Mouse (Mus musculus): ENCODE data around the gene Mdm2. TPM values are rescaled to one million over a fixed set of nuclear protein-coding genes. Genes with fewer than 3 reads are reported as not detected.

Gene Mdm2
- total and polyA plus RNA-seq, 2 experiments = 18.2 to 24.6 TPM

DNA sequence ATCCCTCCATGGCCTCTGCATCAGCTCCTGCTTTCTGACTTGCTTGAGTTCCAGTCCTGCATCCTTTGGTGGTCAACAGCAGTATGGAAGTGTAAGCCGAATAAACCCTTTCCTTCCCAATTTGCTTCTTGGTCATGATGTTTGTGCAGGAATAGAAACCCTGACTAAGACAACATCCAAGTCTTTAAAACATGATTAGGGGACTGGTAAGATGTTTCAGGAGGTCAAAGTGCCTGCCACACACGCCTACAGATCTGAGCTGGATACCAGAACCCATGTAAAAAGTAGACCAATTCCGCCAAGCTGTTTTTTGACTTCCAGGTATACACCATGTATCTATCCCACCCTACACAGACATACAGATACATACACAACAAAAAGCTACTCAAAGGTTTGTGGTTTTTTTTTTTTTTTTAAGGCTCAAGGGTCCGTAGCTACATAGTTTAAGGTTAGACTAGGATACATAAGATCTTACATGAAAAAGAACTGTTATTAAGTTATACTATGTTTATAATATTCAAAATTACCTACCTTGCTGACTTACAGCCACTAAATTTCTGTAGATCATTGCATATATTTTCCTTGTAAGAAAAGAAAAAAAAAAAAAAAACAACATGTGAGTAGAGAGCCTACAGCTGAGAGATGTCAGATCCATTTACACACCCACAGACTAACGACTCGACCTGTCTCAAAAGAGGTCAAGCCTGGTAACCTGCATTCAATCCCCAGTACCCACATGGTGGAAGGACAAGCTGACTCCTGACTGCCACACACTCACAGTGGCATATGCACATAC lies 9.3 kb downstream of the Mdm2 start:
- TF ChIP-seq POLR2A (IDR thresholded peaks at IDR 0.05; ENCODE audit: extremely low read depth, insufficient read depth, low read length) = no peak
- no peak for TF ChIP-seq CTCF (IDR thresholded peaks at IDR 0.05; ENCODE audit: low read depth, low read length)
- no peaks in the 10 kb centered on the region for H3K27me3 ChIP-seq (ENCODE audit: control insufficient read depth, insufficient read depth, low read length)
- H3K4me1 ChIP-seq (ENCODE audit: control insufficient read depth, insufficient read depth, low read length) = peaks cover 2% of the 10 kb centered on the region; the same call in 1 of the 2 replicates
- H3K9ac ChIP-seq (ENCODE audit: low read depth, low read length) = no peak overlapping the region
- no peak for DNase-seq (ENCODE audit: extremely low read depth, low read depth, low spot score)
- H3K27ac ChIP-seq (replicated peaks; ENCODE audit: insufficient read depth, low read depth, low read length) = no peak overlapping the region
- H3K36me3 ChIP-seq (ENCODE audit: control insufficient read depth, insufficient read depth, low read length) = peaks cover 74% of the 10 kb centered on the region
- H3K4me3 ChIP-seq (ENCODE audit: insufficient read depth, low read depth, low read length) = no peak overlapping the region
- peaks cover 8% of the 10 kb centered on the region; the same call in 1 of the 2 replicates for H3K79me2 ChIP-seq (ENCODE audit: control insufficient read depth, insufficient read depth, low read length)
- WGBS = 87% methylated on average over 6 of the region's 6 CpGs

DNA sequence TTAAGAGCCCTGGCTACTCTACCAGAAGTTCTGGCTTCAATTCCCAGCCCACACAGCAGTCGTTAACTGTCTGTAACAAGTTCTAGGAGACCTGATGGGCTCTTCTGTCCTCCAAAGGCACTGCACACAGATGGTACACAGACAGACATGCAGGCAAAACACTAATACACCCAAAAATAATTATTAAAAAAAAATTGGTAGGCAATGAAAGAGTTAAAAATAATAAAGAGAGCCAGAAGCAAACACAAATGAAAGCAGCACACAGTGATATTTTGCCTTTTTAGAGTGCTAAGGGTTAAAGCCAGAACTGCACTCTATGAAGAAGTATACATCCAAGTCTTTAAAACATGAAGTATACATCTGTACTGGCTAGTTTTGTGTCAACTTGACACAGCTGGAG lies 10.1 kb downstream of the Mdm2 start:
- Histone ChIP-seq H3K79me2 (ENCODE audit: control insufficient read depth, insufficient read depth, low read length) (peaks cover 9% of the 10 kb centered on the region; the same call in 1 of the 2 replicates), H3K27ac (replicated peaks; ENCODE audit: insufficient read depth, low read depth, low read length) (no peak overlapping the region), H3K36me3 (ENCODE audit: control insufficient read depth, insufficient read depth, low read length) (peaks cover 80% of the 10 kb centered on the region), H3K27me3 (ENCODE audit: control insufficient read depth, insufficient read depth, low read length) (no peaks in the 10 kb centered on the region), H3K4me3 (ENCODE audit: insufficient read depth, low read depth, low read length) (no peak overlapping the region), H3K9ac (ENCODE audit: low read depth, low read length) (no peak overlapping the region), H3K4me1 (ENCODE audit: control insufficient read depth, insufficient read depth, low read length) (peaks cover 2% of the 10 kb centered on the region; the same call in 1 of the 2 replicates)
- no peak for DNase-seq (ENCODE audit: extremely low read depth, low read depth, low spot score)
- TF ChIP-seq POLR2A (IDR thresholded peaks at IDR 0.05; ENCODE audit: extremely low read depth, insufficient read depth, low read length) (no peak), CTCF (IDR thresholded peaks at IDR 0.05; ENCODE audit: low read depth, low read length) (no peak)
- WGBS = 97% methylated on average over 1 of the region's 1 CpGs

DNA sequence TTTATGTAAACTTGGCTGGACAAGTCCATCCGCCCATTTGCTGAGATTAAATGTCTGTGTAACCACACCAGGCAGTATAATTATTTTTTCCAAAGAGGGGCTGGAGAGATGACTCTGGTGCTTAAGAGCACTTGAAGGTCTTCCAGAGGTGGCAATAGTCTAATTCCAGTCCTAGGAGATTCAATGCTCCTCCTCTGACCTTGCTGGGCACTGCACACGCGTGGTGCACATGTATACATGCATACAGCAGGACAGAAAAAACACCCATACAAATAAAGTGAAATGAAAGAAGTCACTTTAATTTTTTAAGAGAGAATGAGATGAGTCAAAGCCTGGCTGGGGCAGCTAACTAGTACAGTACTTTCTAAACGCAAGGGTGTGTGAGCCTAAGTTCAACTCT lies 10.6 kb downstream of the Mdm2 start:
- Histone ChIP-seq H3K36me3 (ENCODE audit: control insufficient read depth, insufficient read depth, low read length) (peaks cover 81% of the 10 kb centered on the region), H3K27ac (replicated peaks; ENCODE audit: insufficient read depth, low read depth, low read length) (no peak overlapping the region), H3K9ac (ENCODE audit: low read depth, low read length) (no peak overlapping the region), H3K4me3 (ENCODE audit: insufficient read depth, low read depth, low read length) (no peak overlapping the region), H3K4me1 (ENCODE audit: control insufficient read depth, insufficient read depth, low read length) (peaks cover 2% of the 10 kb centered on the region; the same call in 1 of the 2 replicates), H3K27me3 (ENCODE audit: control insufficient read depth, insufficient read depth, low read length) (no peaks in the 10 kb centered on the region), H3K79me2 (ENCODE audit: control insufficient read depth, insufficient read depth, low read length) (peaks cover 8% of the 10 kb centered on the region; the same call in 1 of the 2 replicates)
- DNase-seq (ENCODE audit: extremely low read depth, low read depth, low spot score) = no peak
- TF ChIP-seq POLR2A (IDR thresholded peaks at IDR 0.05; ENCODE audit: extremely low read depth, insufficient read depth, low read length) (no peak), CTCF (IDR thresholded peaks at IDR 0.05; ENCODE audit: low read depth, low read length) (no peak)
- WGBS = 97% methylated on average over 4 of the region's 4 CpGs

DNA sequence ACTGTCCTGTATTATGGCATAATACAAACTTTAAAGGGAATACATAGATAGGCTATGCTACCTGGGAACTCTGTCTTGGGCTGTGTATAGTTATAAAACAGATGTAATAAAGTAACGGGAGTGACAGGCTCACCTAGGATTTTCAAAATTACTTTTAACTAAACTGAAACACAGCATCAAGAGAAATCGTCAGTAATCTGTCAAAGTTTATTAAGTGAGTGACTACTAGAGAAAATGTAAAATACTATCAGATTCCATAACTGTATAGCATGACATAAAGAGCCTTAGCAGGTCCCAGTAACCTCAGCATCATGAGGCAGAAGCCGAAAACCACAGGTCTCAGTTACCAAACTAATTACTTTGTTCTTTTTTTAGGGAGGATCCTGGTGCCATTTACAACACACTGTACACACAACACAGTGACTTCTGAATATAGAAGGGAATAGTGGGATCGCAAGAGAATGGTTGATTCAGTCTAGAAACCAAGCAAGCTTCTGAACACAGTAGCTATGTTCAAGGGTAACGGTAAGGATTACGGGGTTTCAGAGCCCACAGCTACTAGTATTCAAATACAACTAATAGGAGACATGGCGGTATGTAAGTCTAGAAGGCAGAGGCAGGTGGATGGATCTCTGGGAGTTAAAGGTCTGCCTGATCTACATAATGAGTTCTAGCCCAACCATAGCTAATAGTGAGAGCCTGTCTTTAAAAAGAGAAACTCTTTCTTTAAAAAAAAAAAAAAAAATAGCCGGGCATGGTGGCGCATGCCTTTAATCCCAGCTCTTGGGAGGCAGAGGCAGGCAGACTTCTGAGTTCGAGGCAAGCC lies 12.0 kb downstream of the Mdm2 start:
- DNase-seq (ENCODE audit: extremely low read depth, low read depth, low spot score) = no peak
- 97% methylated on average over 10 of the region's 10 CpGs for WGBS
- peaks cover 8% of the 10 kb centered on the region; the same call in 1 of the 2 replicates for H3K79me2 ChIP-seq (ENCODE audit: control insufficient read depth, insufficient read depth, low read length)
- no peaks in the 10 kb centered on the region for H3K27me3 ChIP-seq (ENCODE audit: control insufficient read depth, insufficient read depth, low read length)
- no peaks in the 10 kb centered on the region for H3K4me1 ChIP-seq (ENCODE audit: control insufficient read depth, insufficient read depth, low read length)
- H3K9ac ChIP-seq (ENCODE audit: low read depth, low read length) = no peak overlapping the region
- no peak overlapping the region for H3K4me3 ChIP-seq (ENCODE audit: insufficient read depth, low read depth, low read length)
- no peak overlapping the region for H3K27ac ChIP-seq (replicated peaks; ENCODE audit: insufficient read depth, low read depth, low read length)
- TF ChIP-seq POLR2A (IDR thresholded peaks at IDR 0.05; ENCODE audit: extremely low read depth, insufficient read depth, low read length) = no peak
- no peak for TF ChIP-seq CTCF (IDR thresholded peaks at IDR 0.05; ENCODE audit: low read depth, low read length)
- H3K36me3 ChIP-seq (ENCODE audit: control insufficient read depth, insufficient read depth, low read length) = peaks cover 83% of the 10 kb centered on the region

DNA sequence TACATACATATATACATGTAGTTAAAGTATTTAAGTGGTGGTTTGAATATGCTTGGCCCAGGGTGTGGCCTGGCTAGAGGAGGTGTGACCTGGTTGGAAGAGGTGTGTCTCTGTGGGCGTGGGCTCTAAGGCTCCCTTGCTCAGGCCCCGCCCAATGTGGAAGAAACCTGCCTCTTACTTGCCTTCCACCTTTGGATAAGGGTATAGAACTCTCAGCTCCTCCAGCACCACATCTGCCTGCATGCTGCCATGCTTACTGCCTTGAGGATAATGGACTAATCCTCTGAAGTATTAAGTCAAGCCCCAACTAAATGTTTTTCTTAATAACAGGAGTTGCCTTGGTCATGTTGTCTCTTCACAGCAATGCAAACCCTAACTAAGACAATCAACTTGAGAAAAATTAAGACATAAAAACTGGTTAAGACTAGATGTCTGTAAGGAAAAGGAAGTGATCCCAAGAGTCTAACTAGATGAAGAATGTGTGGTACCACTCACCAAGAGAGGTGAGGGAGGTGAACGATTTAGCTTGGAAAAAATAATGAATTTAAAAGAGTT lies 12.9 kb downstream of the Mdm2 start:
- no peak for DNase-seq (ENCODE audit: extremely low read depth, low read depth, low spot score)
- 98% methylated on average over 3 of the region's 3 CpGs for WGBS
- Histone ChIP-seq H3K4me3 (ENCODE audit: insufficient read depth, low read depth, low read length) (no peak overlapping the region), H3K9ac (ENCODE audit: low read depth, low read length) (no peak overlapping the region), H3K79me2 (ENCODE audit: control insufficient read depth, insufficient read depth, low read length) (peaks cover 8% of the 10 kb centered on the region; the same call in 1 of the 2 replicates), H3K27me3 (ENCODE audit: control insufficient read depth, insufficient read depth, low read length) (no peaks in the 10 kb centered on the region), H3K36me3 (ENCODE audit: control insufficient read depth, insufficient read depth, low read length) (peaks cover 81% of the 10 kb centered on the region), H3K27ac (replicated peaks; ENCODE audit: insufficient read depth, low read depth, low read length) (no peak overlapping the region), H3K4me1 (ENCODE audit: control insufficient read depth, insufficient read depth, low read length) (no peaks in the 10 kb centered on the region)
- no peak for TF ChIP-seq CTCF (IDR thresholded peaks at IDR 0.05; ENCODE audit: low read depth, low read length)
